Mouse (Mus musculus) lung, embryonic 14.5 days (tissue): ENCODE results near the gene Olfr651. TPM values are rescaled to one million over a fixed set of nuclear protein-coding genes. Genes with fewer than 3 reads are reported as not detected.

ENCODE experiments used
- ATAC-seq: fragments of 200-750 bp; cut with Nextera tagmentation; 2 replicates; pipeline ENCODE4 v1.8.0; 2017; ENCODE audit warnings: mild to moderate bottlenecking, moderate TSS enrichment, moderate library complexity; ENCODE audit not compliant: insufficient read depth
- DNase-seq: peaks from one replicate; pipeline ENCODE4 v3.0.0-alpha.2; 2015
- H3K27ac ChIP-seq: fragments of 300-500 bp; sonication (generic); 2 replicates; pipeline ENCODE4 v1.5.1; 2014; ENCODE audit warnings: low read depth, mild to moderate bottlenecking, moderate library complexity
- H3K27me3 ChIP-seq: fragments of 300-500 bp; sonication (generic); 2 replicates; pipeline ENCODE4 v1.6.1; 2014; ENCODE audit warnings: low read length, control low read depth; ENCODE audit not compliant: insufficient read depth
- H3K36me3 ChIP-seq: fragments of 300-500 bp; sonication (generic); 2 replicates; pipeline ENCODE4 v1.6.1; 2014; ENCODE audit warnings: control low read depth; ENCODE audit not compliant: insufficient read depth
- H3K4me1 ChIP-seq: fragments of 300-500 bp; sonication (generic); 2 replicates; pipeline ENCODE4 v1.6.1; 2014; ENCODE audit warnings: antibody characterized with exemption, control low read depth; ENCODE audit not compliant: insufficient read depth
- H3K4me2 ChIP-seq: fragments of 300-500 bp; sonication (generic); 2 replicates; pipeline ENCODE4 v1.6.1; 2014; ENCODE audit warnings: mild to moderate bottlenecking
- H3K4me3 ChIP-seq: fragments of 300-500 bp; sonication (generic); 2 replicates; pipeline ENCODE4 v1.5.1; 2014; ENCODE audit warnings: low read depth, low read length
- H3K9ac ChIP-seq: fragments of 300-500 bp; sonication (generic); 2 replicates; pipeline ENCODE4 v1.6.1; 2014
- H3K9me3 ChIP-seq: fragments of 300-500 bp; sonication (generic); 2 replicates; pipeline ENCODE4 v1.6.1; 2016; ENCODE audit warnings: low read depth, low read length, control low read depth
- CTCF ChIP-seq: IDR thresholded peaks from 2 replicates; pipeline ENCODE4 v1.5.1; 2016; ENCODE audit warnings: antibody characterized with exemption, low read depth
- WGBS: fragments of 180-500 bp; shearing (Covaris S2); extraction: QIAGEN DNeasy Blood & Tissue Kit; methylation state at CpG from one replicate; pipeline ENCODE4 v1.1.7; 2014; 5-methylcytosine and 5-hydroxymethylcytosine counted together
- polyA plus RNA-seq: library from polyadenylated mRNA; unstranded; fragments of >200 nt; fragmentation: Nextera tagmentation; extraction: Ambion mirVana; gene quantifications from 2 replicates; pipeline ENCODE4 v1.2.1, GENCODE M21; 2014

Gene Olfr651
- polyA plus RNA-seq, 1 experiment from 2014 or later: not detected

GRCm38 (mm10) chr7:104580846-104581245 is 30.9 kb downstream of the Olfr651 start:
- Histone ChIP-seq H3K36me3 (no peaks in the 10 kb centered on the region), H3K27ac (no peak overlapping the region), H3K4me1 (no peaks in the 10 kb centered on the region), H3K4me3 (no peak overlapping the region), H3K9me3 (no peaks in the 10 kb centered on the region), H3K9ac (no peak overlapping the region), H3K4me2 (no peak overlapping the region), H3K27me3 (no peaks in the 10 kb centered on the region)
- no peak for ATAC-seq
- WGBS: 85% methylated on average over 4 of the region's 4 CpGs
- DNase-seq: no peak
- TF ChIP-seq CTCF: no peak

DNA sequence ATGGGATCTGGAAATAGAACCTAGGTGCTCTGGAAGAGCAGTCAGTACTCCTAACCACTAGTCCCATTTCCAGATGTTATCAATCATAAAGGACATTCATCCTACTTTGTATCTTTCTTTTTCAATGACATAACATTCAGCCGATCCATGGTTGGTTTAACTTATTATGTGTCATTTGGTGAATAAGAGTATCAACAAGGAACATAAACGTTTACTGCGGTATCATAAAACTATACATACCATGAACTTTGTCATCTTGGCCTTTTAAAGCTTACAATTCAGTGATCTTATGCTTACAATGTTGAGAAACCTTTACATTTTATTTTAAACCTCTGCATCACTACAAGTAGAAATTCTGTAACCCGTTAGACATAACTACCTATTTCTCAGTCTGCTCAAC is 31.5 kb downstream of the Olfr651 start:
- H3K36me3 ChIP-seq: no peaks in the 10 kb centered on the region
- H3K4me2 ChIP-seq: no peak overlapping the region
- WGBS: 77% methylated on average over 4 of the region's 4 CpGs
- H3K9ac ChIP-seq: no peak overlapping the region
- no peak for ATAC-seq
- no peaks in the 10 kb centered on the region for H3K9me3 ChIP-seq
- DNase-seq: no peak
- H3K27ac ChIP-seq: no peak overlapping the region
- no peaks in the 10 kb centered on the region for H3K4me1 ChIP-seq
- H3K27me3 ChIP-seq: no peaks in the 10 kb centered on the region
- no peak overlapping the region for H3K4me3 ChIP-seq
- TF ChIP-seq CTCF: no peak

GRCm38 (mm10) chr7:104586725-104587124 is 36.8 kb downstream of the Olfr651 start, which contains the start of gene Olfr654:
TSS of gene Olfr654 (plus strand) at chr7:104587025.
- DNase-seq (no peak), ATAC-seq (no peak)
- Histone ChIP-seq H3K4me2 (no peak within 1 kb of the TSS), H3K36me3 (no peaks in the 10 kb centered on the region), H3K27ac (no peak within 1 kb of the TSS), H3K9me3 (no peaks in the 10 kb centered on the region), H3K4me3 (no peak within 1 kb of the TSS), H3K9ac (no peak within 1 kb of the TSS), H3K4me1 (no peaks in the 10 kb centered on the region), H3K27me3 (no peaks in the 10 kb centered on the region)
- TF ChIP-seq CTCF: no peak
- 78% methylated on average over 4 of the region's 4 CpGs for WGBS

- no peaks in the 10 kb centered on the region for H3K4me1 ChIP-seq
- no peak overlapping the region for H3K9ac ChIP-seq
- 82% methylated on average over 5 of the region's 5 CpGs for WGBS
- ATAC-seq (no peak), DNase-seq (no peak)
- H3K27ac ChIP-seq: no peak overlapping the region
- no peaks in the 10 kb centered on the region for H3K9me3 ChIP-seq
- H3K36me3 ChIP-seq: no peaks in the 10 kb centered on the region
- no peak overlapping the region for H3K4me3 ChIP-seq
- H3K27me3 ChIP-seq: no peaks in the 10 kb centered on the region
- no peak overlapping the region for H3K4me2 ChIP-seq
- no peak for TF ChIP-seq CTCF
These were observed 38.3 kb downstream of the Olfr651 start for GRCm38 (mm10) chr7:104588274-104588673.

DNA sequence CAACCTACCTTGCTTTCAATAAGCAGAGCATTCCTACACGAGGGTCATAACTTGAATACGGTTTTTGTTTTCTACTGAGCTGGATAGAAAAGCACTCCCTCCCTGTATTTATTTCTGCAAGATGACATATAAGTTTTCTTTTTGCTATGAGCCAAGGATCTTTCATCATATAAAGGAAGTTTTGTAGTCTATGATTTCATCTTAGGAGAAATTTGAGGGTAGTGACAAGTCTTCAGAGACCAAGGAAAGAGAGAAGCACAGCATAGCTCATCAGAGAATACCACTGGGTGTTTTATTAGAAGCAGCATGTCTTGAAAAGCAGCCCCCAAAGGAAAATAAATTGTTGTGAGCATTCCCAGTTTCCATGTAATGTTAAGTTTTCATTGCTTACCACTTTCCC is 51.7 kb downstream of the Olfr651 start, which contains the start of gene Olfr655:
Gene Olfr655, minus strand, starts transcription at position 101 of the 400 bp plus-strand sequence.
- H3K9me3 ChIP-seq: no peaks in the 10 kb centered on the region
- DNase-seq (no peak), ATAC-seq (no peak)
- no peaks in the 10 kb centered on the region for H3K36me3 ChIP-seq
- WGBS: 78% methylated on average over 2 of the region's 2 CpGs
- H3K4me3 ChIP-seq: no peak within 1 kb of the TSS
- H3K4me2 ChIP-seq: no peak within 1 kb of the TSS
- no peak within 1 kb of the TSS for H3K27ac ChIP-seq
- H3K4me1 ChIP-seq: no peaks in the 10 kb centered on the region
- H3K27me3 ChIP-seq: no peaks in the 10 kb centered on the region
- TF ChIP-seq CTCF: no peak
- H3K9ac ChIP-seq: no peak within 1 kb of the TSS

DNA sequence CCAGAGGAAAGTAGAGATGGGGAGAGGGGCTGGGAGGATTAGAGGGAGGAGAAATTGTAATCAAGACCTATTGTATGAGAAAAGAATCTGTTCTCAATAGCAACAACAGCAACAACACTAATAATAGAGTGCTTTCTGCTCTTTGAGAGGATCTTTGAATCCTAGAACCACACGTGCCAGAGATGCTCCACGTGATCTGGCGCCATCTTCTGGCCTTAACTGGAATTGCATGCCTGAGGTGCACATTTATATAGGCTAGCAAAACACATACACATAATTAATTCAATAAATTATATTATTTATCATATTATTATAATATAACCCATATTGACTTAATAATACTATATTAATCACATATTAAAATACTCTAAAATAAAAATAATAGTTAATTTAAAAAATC is 53.2 kb downstream of the Olfr651 start:
- Histone ChIP-seq H3K9me3 (no peaks in the 10 kb centered on the region), H3K27me3 (no peaks in the 10 kb centered on the region), H3K4me3 (no peak overlapping the region), H3K4me2 (no peak overlapping the region), H3K36me3 (no peaks in the 10 kb centered on the region), H3K9ac (no peak overlapping the region), H3K4me1 (no peaks in the 10 kb centered on the region), H3K27ac (no peak overlapping the region)
- DNase-seq (peak; percentile 67), ATAC-seq (no peak)
- peak; percentile 71 for TF ChIP-seq CTCF
- WGBS: 1% methylated on average over 3 of the region's 3 CpGs

Other genes starting within 250 kb of the Olfr651 start
- gene Trim12a, start 234.7 kb upstream of the Olfr651 start, polyA plus RNA-seq: 3.2 and 3.6 TPM in 2 replicates
- gene Trim34b, start 220.7 kb upstream of the Olfr651 start, polyA plus RNA-seq: not detected in 2 replicates
- 1.0 and 1.4 TPM in 2 replicates for gene Trim12c, start 196.8 kb upstream of the Olfr651 start, polyA plus RNA-seq
- gene Trim30b, start 180.2 kb upstream of the Olfr651 start, polyA plus RNA-seq: 0.04 and 0.11 TPM in 2 replicates
- 0.24 and 0.32 TPM in 2 replicates for gene Trim30c, start 149.3 kb upstream of the Olfr651 start, polyA plus RNA-seq
- gene Trim30a, start 84.9 kb upstream of the Olfr651 start, polyA plus RNA-seq: 0.71 and 1.2 TPM in 2 replicates
- gene Trim30d, start 42.3 kb upstream of the Olfr651 start, polyA plus RNA-seq: 0.29 and 0.46 TPM in 2 replicates
- not detected in 2 replicates for gene Olfr652, start 10.8 kb downstream of the Olfr651 start, polyA plus RNA-seq
- gene Olfr653, start 27.2 kb downstream of the Olfr651 start, polyA plus RNA-seq: not detected in 2 replicates
- gene Olfr654, start 36.9 kb downstream of the Olfr651 start, polyA plus RNA-seq: not detected in 2 replicates
- gene Olfr655, start 51.6 kb downstream of the Olfr651 start, polyA plus RNA-seq: not detected in 2 replicates
- not detected in 2 replicates for gene Olfr656, start 63.8 kb downstream of the Olfr651 start, polyA plus RNA-seq
- gene Olfr657, start 74.7 kb downstream of the Olfr651 start, polyA plus RNA-seq: not detected in 2 replicates
- gene Olfr658, start 97.2 kb downstream of the Olfr651 start, polyA plus RNA-seq: 0.07 TPM in 1 of 2 replicates, not detected in the other
- not detected in 2 replicates for gene Olfr659, start 116.6 kb downstream of the Olfr651 start, polyA plus RNA-seq
- gene Olfr661, start 136.4 kb downstream of the Olfr651 start, polyA plus RNA-seq: not detected in 2 replicates
- gene Usp17le, start 227.3 kb downstream of the Olfr651 start, polyA plus RNA-seq: not detected in 2 replicates